Mouse (Mus musculus) cerebellum, adult 2 months (tissue): ENCODE measurements around the gene Nos1. TPM values are rescaled to one million over a fixed set of nuclear protein-coding genes. Genes with fewer than 3 reads are reported as not detected.

Source experiments
- DNase-seq, 2 experiments: peaks; one replicate each; pipeline ENCODE4 v3.0.0; 2021
- H3K27ac ChIP-seq: fragments of 200-500 bp; 2 replicates; pipeline ENCODE4 v1.5.1; 2012; ENCODE audit warnings: low read length, control low read depth, inconsistent platforms; ENCODE audit not compliant: insufficient read depth
- H3K27me3 ChIP-seq: fragments of 200-500 bp; 2 replicates; pipeline ENCODE4 v1.6.1; 2012; ENCODE audit warnings: inconsistent platforms, mild to moderate bottlenecking, low read length, moderate library complexity; ENCODE audit not compliant: control insufficient read depth, insufficient read depth
- H3K4me1 ChIP-seq: fragments of 200-500 bp; 2 replicates; pipeline ENCODE4 v1.6.1; 2011; ENCODE audit warnings: low read length; ENCODE audit not compliant: control insufficient read depth, insufficient read depth
- H3K4me3 ChIP-seq: fragments of 200-500 bp; replicated peaks from 2 replicates; pipeline ENCODE3; 2011; ENCODE audit warnings: mild to moderate bottlenecking, low read depth, low read length, control low read depth; ENCODE audit not compliant: insufficient read depth
- CTCF ChIP-seq: fragments of 200-500 bp; IDR thresholded peaks from 2 replicates; pipeline ENCODE4 v1.5.1; 2011; ENCODE audit warnings: low read depth, mild to moderate bottlenecking, control low read depth, low read length, moderate library complexity, borderline replicate concordance; ENCODE audit not compliant: insufficient read depth
- POLR2A ChIP-seq: fragments of 200-500 bp; IDR thresholded peaks from 2 replicates; pipeline ENCODE4 v1.6.1; 2011; ENCODE audit warnings: low read length, control low read depth, borderline replicate concordance; ENCODE audit not compliant: insufficient read depth
- WGBS: fragments of 180-500 bp; shearing (Covaris S2); methylation state at CpG from one replicate; pipeline ENCODE4 v1.1.7; 2018; 5-methylcytosine and 5-hydroxymethylcytosine counted together
- polyA plus RNA-seq: library from polyadenylated mRNA; depleted of rRNA; stranded (reverse); fragments of >200 nt; gene quantifications from 2 replicates; pipeline ENCODE4 v1.2.3, GENCODE M21; 2012; rRNA removed

The Nos1 gene
- 28.0 and 32.8 TPM in 2 replicates for polyA plus RNA-seq

DNA sequence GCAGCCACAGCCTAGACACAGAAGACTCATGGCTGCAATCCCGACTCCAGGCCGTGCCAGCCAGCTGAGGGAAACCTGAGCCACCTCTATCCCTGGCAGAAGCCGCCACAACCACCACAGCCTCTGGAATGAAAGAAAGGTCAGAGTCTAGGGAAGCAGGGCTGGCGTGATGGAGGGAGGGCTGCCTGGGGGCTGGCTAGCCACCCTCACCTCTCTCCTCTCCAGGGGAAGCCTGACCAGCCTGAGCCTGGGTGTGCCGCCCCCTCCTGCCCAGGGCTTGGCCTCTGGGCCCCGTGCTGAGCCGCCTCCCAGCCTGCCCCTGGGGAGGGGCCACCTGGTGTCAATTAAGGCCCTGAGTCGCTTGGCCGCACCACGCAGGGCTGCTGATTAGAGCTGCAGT, at the start of gene Nos1:
Nos1 (plus strand) TSS at position 352 of the 400 bp plus-strand sequence.
- Histone ChIP-seq H3K4me1 (peaks cover 2% of the 10 kb centered on the region; the same call in 1 of the 2 replicates), H3K27ac (no peak within 1 kb of the TSS), H3K27me3 (no peaks in the 10 kb centered on the region), H3K4me3 (no peak within 1 kb of the TSS)
- TF ChIP-seq POLR2A (no peak), CTCF (no peak)
- 46% methylated on average over 10 of the region's 10 CpGs for WGBS
- DNase-seq, result no peak

DNA sequence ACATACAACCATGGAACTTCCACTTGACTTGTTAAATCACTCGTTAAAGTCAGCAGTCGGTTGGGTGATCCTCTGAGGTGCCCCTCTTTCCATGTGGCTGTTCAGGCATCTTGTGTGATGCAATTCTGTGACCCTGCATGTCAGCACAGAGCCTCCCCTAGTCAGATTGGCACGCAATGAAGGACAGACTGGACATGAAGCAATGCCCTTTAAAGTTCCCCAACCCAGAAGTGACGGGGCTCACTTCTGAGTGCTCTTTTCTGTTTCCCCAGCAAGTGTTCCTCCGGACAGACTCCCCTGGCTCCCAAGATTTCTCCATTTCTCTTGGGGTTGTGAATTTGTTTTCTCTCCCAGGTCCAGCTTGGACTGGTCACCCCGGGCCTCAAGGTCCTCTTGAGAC, 49.5 kb upstream of the Nos1 start:
- no peak for DNase-seq
- 57% methylated on average over 6 of the region's 6 CpGs for WGBS
- Histone ChIP-seq H3K4me3 (no peak overlapping the region), H3K27ac (no peak overlapping the region), H3K27me3 (no peaks in the 10 kb centered on the region), H3K4me1 (no peaks in the 10 kb centered on the region)
- TF ChIP-seq CTCF (no peak), POLR2A (no peak)

DNA sequence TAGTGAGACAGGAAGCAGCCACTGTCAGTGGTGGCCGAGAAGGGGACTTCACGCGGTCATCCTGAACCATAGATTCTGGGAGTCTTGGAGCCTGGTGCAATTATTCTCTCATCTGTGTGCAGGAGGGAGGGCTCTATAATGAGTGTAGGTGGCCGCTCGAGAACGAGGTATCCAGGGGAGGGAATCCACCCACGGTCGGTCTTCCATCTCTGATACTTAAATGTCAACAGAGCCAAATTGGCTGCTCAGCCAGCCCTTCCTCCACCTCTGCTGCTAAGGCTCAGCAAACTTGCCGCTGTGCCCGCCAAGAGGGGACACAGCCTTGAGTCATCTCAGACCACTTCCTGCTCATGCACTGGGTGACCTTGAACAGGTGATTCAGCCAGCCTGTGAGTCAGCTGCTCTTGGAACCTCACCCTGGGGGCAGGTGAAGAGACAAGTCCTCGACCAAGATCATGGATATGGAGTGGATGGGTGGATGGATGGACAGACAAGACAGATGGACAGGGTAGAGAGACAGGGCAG, 36.1 kb upstream of the Nos1 start:
- no peaks in the 10 kb centered on the region for H3K27me3 ChIP-seq
- H3K4me3 ChIP-seq, result no peak overlapping the region
- no peak for TF ChIP-seq CTCF
- TF ChIP-seq POLR2A, result no peak
- no peaks in the 10 kb centered on the region for H3K4me1 ChIP-seq
- no peak overlapping the region for H3K27ac ChIP-seq
- no peak for DNase-seq
- 74% methylated on average over 11 of the region's 11 CpGs for WGBS

DNA sequence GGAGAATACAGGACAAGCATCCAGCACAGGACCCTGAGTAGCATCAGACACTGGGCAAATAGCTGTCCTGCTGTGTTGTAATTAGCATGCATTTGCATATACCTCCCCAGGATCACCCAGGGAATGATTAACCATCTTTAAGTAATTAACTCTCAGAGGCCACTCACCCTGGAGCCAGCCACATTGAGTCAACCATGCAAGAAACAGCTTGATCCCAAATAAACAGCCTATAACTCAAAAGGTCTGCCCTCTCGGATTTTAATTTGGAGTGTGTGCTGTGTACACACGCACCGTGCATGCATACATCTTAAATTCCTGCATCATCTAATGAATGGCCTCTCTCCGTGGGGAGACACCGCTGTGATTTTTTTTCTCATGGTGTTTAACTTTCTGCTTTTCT, 31.5 kb upstream of the Nos1 start:
- H3K27me3 ChIP-seq, result no peaks in the 10 kb centered on the region
- no peaks in the 10 kb centered on the region for H3K4me1 ChIP-seq
- WGBS, result 37% methylated on average over 5 of the region's 5 CpGs
- TF ChIP-seq CTCF (no peak), POLR2A (no peak)
- no peak overlapping the region for H3K27ac ChIP-seq
- H3K4me3 ChIP-seq, result no peak overlapping the region
- no peak for DNase-seq

GRCm38 (mm10) chr5:117757696-117758482, 22.9 kb upstream of the Nos1 start:
- no peak for DNase-seq
- WGBS, result 52% methylated on average over 12 of the region's 12 CpGs
- Histone ChIP-seq H3K4me1 (no peaks in the 10 kb centered on the region; the same call in 1 of the 2 replicates), H3K27ac (no peak overlapping the region), H3K4me3 (no peak overlapping the region), H3K27me3 (no peaks in the 10 kb centered on the region)
- TF ChIP-seq POLR2A (no peak), CTCF (no peak)

DNA sequence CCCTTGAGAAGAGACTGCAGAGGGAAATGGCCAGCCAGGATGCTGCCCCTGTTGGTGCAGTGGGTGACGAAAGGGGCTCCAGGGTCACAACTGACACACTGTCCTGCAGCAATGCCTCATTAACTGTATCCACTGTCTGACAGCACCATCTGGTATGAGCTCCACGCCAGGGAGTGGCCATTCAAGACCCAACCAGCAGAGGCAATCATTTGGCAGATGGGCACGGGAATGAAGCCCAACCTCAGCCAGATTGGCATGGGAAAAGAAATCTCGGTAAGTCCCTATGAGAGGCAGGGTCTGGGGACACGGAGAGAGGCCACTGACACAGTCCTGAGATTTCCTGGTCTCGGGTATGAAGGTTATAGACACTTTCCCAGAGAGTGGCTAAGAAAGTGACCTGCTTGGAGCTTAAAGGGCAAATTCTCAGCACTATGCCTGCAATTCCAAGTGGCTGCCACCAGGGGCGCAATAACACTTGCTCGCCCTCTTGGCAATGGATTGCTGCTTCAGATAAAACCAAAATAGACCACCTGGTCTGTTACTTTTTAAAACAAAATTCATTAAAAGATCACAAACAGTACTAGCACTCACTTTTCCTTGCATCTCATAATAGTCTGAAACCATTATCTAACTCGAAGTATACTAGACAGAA, 19.5 kb upstream of the Nos1 start:
- Histone ChIP-seq H3K4me1 (no peaks in the 10 kb centered on the region; the same call in 1 of the 2 replicates), H3K4me3 (no peak overlapping the region), H3K27ac (no peak overlapping the region), H3K27me3 (no peaks in the 10 kb centered on the region)
- DNase-seq, result no peak
- TF ChIP-seq CTCF (peak; percentile 45; the same call in 1 of the 2 replicates), POLR2A (no peak)
- 48% methylated on average over 9 of the region's 9 CpGs for WGBS

DNA sequence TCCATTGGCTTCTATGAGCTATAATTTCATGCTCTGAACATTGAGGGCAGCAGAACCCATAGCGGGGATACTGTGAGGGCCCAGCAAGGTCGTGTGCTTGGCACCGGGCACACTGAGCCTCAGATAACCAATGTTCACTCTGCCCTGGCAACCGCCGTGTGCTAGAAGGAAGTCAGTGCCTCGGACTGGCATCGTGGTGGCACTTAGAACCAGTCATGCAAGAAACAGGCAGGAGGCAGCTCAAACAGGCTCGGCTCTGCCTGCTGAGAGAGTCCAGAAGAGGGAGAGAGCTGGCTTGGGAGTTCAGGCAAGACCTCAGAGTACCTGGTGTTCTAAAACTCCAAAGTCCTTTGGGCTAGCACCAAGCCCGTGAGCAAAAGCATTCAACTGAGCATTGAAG, 16.3 kb upstream of the Nos1 start:
- no peak for TF ChIP-seq POLR2A
- no peak for TF ChIP-seq CTCF
- no peak overlapping the region for H3K4me3 ChIP-seq
- no peaks in the 10 kb centered on the region for H3K27me3 ChIP-seq
- no peaks in the 10 kb centered on the region; the same call in 1 of the 2 replicates for H3K4me1 ChIP-seq
- WGBS, result 16% methylated on average over 9 of the region's 9 CpGs
- DNase-seq, result peak in 1 of 2 experiments; percentile 20
- H3K27ac ChIP-seq, result no peak overlapping the region

DNA sequence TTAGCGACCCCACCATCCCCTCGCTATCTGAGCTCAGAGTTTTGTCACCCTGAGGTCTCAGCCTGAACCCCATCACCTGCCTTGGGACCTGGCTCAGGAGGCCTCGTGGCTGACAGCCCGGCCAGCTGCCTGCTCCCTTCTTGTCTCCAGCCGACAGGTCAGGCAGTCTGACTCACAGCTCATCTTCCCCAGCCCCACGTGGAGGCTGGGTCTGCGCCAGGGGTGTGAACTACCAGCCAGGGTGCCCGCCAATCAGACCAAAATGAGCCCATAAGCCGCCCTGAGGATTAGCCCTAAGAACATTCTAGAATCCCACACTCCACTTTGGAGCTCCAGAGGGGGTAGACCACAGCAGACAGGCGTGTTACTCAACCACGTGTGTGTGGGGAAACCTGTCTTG, 1.7 kb upstream of the Nos1 start:
- WGBS, result 28% methylated on average over 11 of the region's 11 CpGs

More for the DNA sequence above, 1.7 kb upstream of the Nos1 start:
- Histone ChIP-seq H3K27me3 (no peaks in the 10 kb centered on the region), H3K4me3 (no peak overlapping the region), H3K4me1 (peaks cover 2% of the 10 kb centered on the region; the same call in 1 of the 2 replicates), H3K27ac (no peak overlapping the region)
- no peak for TF ChIP-seq POLR2A
- no peak for TF ChIP-seq CTCF
- DNase-seq, result peak; percentile 22 to 23
